Mouse (Mus musculus) megakaryocyte, adult 5-6 weeks (primary cell): ENCODE measurements around the gene Sigmar1. TPM values are rescaled to one million over a fixed set of nuclear protein-coding genes. Genes with fewer than 3 reads are reported as not detected.
A peak's percentile ranks its signal among the peaks of the same experiment; 100 is the strongest.

ENCODE experiments used
- ATAC-seq: 2 replicates; pipeline ENCODE4 v1.8.0; 2016; ENCODE audit warnings: mild to moderate bottlenecking, inconsistent platforms; ENCODE audit not compliant: poor library complexity, severe bottlenecking
- total RNA-seq, 2 experiments: library from RNA; stranded (forward) in 1 of 2; stranded (reverse) in 1 of 2; fragments of 153-499, 151-499 nt in 1 of 2; fragments of 221-1000, 200-1000 nt in 1 of 2; gene quantifications; 2 replicates each; pipeline versions ENCODE4 v1.2.3 to v1.2.4; 2015 to 2017

Sigmar1 gene
- total RNA-seq, 2 experiments from 2014 or later: 66.2 to 70.0 TPM

DNA sequence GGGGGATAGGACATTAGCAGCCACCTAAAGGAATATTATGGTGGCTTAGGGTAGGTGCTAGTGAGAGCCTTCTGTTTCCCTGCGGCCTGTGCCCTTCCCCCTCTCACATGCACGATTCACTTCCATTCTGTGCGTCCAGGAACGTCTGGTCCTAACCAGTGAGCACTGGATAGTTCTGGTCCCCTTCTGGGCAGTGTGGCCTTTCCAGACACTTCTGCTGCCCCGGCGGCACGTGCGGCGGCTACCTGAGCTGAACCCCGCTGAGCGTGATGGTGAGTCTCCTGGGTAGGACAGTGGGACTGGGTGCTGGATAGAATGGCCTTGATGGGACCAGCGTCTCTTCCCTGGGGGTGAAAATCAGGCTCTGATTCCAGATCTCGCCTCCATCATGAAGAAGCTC is 1.4 kb upstream of the Sigmar1 start:
- ATAC-seq: no peak

- ATAC-seq: no peak
These were observed 483 bp upstream of the Sigmar1 start for GRCm38 (mm10) chr4:41756440-41756839.

- ATAC-seq: peak; percentile 50
These were observed 1.1 kb downstream of the Sigmar1 start, which contains the start of gene Galt for GRCm38 (mm10) chr4:41754797-41755337. TSS of gene Galt (plus strand) at chr4:41755228.

GRCm38 (mm10) chr4:41745021-41745420 is 10.9 kb downstream of the Sigmar1 start:
- ATAC-seq: no peak

- ATAC-seq: no peak
These were observed 11.8 kb downstream of the Sigmar1 start for GRCm38 (mm10) chr4:41744131-41744530.

DNA sequence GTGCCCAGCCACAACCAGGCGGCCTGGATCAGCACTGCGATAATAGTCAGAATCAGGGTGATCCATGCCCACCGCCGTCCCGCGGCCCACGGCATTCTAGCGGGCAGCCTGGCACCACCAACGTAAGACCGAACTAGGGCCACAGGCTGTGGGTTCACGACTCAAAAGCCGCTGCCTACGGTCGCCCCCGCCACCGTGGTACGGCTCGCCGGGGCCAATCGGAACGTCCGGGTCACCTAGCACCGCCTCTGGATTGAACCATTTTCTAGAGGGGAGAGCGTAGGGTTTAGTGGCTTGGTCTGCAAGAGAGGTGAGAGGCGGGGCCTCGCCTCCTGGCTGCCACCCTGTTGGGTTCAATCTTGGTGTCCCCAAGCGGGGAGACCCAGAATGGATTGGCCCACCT is 14.8 kb downstream of the Sigmar1 start:
- peak; percentile 86 for ATAC-seq

- ATAC-seq: peak; percentile 71
These were observed 15.4 kb downstream of the Sigmar1 start for GRCm38 (mm10) chr4:41740380-41741157.

DNA sequence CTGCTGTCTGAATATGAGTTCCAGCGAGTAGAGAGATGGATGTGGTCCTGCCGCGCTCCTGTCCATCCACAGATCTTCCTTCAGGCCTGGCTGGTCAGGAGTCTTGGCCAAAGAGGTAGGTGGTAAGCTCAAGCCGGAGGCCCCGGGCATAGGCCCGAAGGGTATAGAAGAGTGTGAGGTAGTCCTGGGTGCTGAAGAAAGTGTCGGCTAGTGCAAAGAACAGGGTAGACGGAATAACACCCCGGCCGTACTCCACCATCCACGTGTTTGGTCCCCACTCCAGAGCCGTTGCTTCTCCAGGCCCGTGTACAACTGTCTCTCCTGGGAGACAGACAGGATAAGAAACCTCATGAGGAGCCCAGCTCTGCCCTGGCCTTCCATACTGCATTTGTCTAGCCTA is 16.7 kb downstream of the Sigmar1 start:
- ATAC-seq: no peak

GRCm38 (mm10) chr4:41738256-41738603 is 17.7 kb downstream of the Sigmar1 start:
- no peak for ATAC-seq

GRCm38 (mm10) chr4:41737602-41738255 is 18.2 kb downstream of the Sigmar1 start:
- peak; percentile 44 for ATAC-seq

- peak; percentile 24; the same call in 1 of the 2 replicates for ATAC-seq
These were observed 24.7 kb downstream of the Sigmar1 start, which contains the start of gene Arid3c for GRCm38 (mm10) chr4:41731052-41731765. TSS of gene Arid3c (minus strand) at chr4:41731142.

- no peak for ATAC-seq
These were observed 28.9 kb downstream of the Sigmar1 start for GRCm38 (mm10) chr4:41726826-41727621.

GRCm38 (mm10) chr4:41722918-41723351 is 33.0 kb downstream of the Sigmar1 start, which contains the start of gene Dctn3:
TSS of gene Dctn3 (minus strand) at chr4:41723170.
- peak; percentile 99 for ATAC-seq

DNA sequence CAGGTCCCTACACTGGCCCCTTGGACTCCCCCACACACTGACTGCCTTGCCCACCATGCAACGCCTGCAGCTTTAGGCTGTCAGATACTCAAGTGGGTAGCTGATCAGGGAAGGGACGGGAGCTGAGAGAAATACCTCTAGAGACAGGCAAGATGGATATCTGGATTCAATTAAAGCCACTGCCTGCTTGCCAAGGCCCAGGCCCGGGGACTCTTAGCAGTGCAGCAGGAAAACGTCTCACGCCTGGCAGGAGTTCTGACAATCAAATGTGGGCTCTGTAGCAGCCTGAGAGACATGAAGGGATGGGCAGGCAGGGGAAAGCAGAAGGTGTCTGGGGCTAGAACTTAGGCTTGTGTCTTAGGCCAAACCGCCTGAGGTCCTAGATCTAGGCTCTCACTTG is 39.1 kb downstream of the Sigmar1 start:
- no peak for ATAC-seq

- ATAC-seq: no peak
These were observed 40.4 kb downstream of the Sigmar1 start for GRCm38 (mm10) chr4:41715596-41715995.

DNA sequence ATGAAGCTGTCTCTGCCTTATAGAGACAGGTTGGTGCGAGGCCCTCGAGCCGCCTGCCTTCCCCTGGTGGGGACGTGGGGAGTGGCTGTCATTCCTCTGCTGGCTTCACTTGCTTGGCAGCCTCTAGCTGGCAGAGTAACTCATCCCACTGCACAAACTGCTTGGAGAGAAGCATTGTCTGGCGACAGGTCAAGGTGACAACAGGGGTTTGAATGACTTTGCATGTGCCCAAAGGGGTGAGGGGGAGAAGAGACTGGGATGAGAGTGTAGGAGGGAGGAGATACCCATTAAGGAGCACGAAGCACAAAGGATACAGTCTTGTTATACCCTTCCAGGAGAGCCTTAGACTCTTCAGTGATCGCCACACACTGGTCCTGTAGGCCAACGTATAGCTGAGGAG is 40.9 kb downstream of the Sigmar1 start:
- no peak for ATAC-seq

DNA sequence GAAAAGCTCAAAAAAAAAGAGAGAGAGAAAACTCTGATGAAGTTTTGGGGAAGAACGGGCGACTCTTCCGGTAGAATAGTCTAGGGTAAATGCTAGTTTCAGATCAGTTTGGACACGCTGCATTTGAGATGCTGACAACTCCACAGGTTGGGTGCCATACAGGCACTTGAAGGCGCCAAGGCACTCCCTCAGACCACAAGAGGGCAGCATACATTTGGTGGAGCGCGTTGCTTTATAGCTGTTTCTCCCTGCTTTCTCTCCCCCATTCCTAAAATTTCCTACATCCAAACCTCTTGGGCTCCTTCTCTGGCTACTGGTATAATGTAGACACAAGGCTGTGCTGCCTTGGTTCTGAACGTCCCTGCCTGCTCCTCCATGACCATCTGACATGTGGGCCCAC is 41.7 kb downstream of the Sigmar1 start:
- peak; percentile 68 for ATAC-seq

DNA sequence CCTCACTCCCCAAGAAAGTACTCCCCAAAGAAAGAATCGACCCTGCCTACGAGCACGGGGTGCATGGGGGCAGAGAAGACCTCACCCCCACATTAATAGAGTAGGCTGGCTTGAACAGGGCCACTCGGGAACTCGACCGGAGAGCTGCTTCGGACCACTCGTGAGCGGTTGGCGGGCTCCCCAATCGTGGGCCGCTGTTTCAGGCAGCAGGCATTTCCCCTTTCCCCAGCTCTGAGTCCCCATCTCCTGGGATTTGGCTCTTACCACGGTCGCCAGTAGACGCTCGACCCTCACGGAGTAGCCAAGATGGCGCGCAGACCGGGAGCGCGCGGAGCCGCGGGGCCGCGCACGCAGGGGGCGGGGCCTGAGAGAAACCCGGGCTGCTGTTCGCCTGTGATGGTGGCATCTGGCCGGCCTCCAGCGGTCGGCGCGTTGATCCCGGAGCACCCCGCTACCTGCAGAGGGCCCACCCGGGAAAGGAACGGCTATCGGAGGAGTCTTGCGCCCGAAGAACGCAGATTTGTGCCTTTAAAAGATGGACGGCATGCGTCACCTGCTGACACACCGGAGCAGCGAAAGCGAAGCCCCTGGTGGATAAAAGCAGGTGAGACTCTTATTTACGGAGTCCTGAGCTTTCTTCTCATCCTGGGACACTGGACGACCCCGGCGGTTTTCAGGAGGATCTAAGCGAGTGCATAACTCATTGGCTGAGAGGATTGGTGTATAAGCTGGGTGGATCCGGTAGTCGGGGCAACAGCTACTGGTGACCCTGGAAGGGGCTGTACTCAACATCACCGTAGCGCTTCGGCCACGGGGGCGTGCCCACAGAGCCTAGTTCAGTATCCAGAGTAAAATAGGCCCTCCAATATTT is 42.5 kb downstream of the Sigmar1 start, which contains the start of gene Rpp25l:
Rpp25l (minus strand) TSS at position 338 of the 871 bp plus-strand sequence.
- peak; percentile 85 for ATAC-seq
